Mouse (Mus musculus) G1E (cell line): Measurements from ENCODE around the gene Edaradd. TPM values are rescaled to one million over a fixed set of nuclear protein-coding genes. Genes with fewer than 3 reads are reported as not detected.
A peak's percentile ranks its signal among the peaks of the same experiment; 100 is the strongest.

Experiments
- ATAC-seq: 2 replicates; pipeline ENCODE4 v1.8.0; 2016; ENCODE audit warnings: mild to moderate bottlenecking; ENCODE audit not compliant: insufficient number of reproducible peaks, poor library complexity, low FRiP score, severe bottlenecking; ENCODE audit errors: extremely low read depth
- DNase-seq: peaks from one replicate; pipeline ENCODE4 v3.0.0; 2012; ENCODE audit warnings: low spot score
- H3K27me3 ChIP-seq: 2 replicates; pipeline ENCODE4 v1.6.1; 2012; ENCODE audit warnings: mild to moderate bottlenecking, low read length, inconsistent platforms; ENCODE audit not compliant: insufficient read depth
- H3K36me3 ChIP-seq: replicated peaks from 2 replicates; pipeline ENCODE3; 2012; ENCODE audit warnings: mild to moderate bottlenecking, inconsistent platforms
- H3K4me1 ChIP-seq: 2 replicates; pipeline ENCODE4 v1.6.1; 2012; ENCODE audit warnings: low read depth, low read length, inconsistent platforms, mixed read lengths; ENCODE audit not compliant: insufficient read depth
- H3K4me3 ChIP-seq: 2 replicates; pipeline ENCODE4 v1.5.1; 2012; ENCODE audit warnings: low read depth, mild to moderate bottlenecking, inconsistent platforms, low read length, moderate library complexity, mixed read lengths
- H3K9me3 ChIP-seq: replicated peaks from 2 replicates; pipeline ENCODE4 v1.6.1; 2012; ENCODE audit warnings: inconsistent platforms
- CTCF ChIP-seq: IDR thresholded peaks from 2 replicates; pipeline ENCODE4 v1.5.1; 2012; ENCODE audit warnings: low read depth, low read length, inconsistent platforms, mixed read lengths
- GATA1 ChIP-seq: IDR thresholded peaks from 2 replicates; pipeline ENCODE4 v1.6.1; 2012; ENCODE audit warnings: borderline replicate concordance, low read length, inconsistent platforms, mixed read lengths
- GATA2 ChIP-seq: IDR thresholded peaks from 2 replicates; pipeline ENCODE4 v1.6.1; 2012; ENCODE audit warnings: low read depth, low read length, inconsistent platforms, borderline replicate concordance
- POLR2AphosphoS5 ChIP-seq: IDR thresholded peaks from 2 replicates; pipeline ENCODE4 v1.6.1; 2012; ENCODE audit warnings: low read depth, low read length, inconsistent platforms; ENCODE audit not compliant: insufficient replicate concordance
- TAL1 ChIP-seq: conservative IDR thresholded peaks from 2 replicates; pipeline ENCODE4 v1.6.1; 2012; ENCODE audit warnings: low read depth, low read length, inconsistent platforms, mixed read lengths
- polyA plus RNA-seq: library from polyadenylated mRNA; stranded (reverse); fragments of >175 nt; gene quantifications from 2 replicates; pipeline ENCODE4 v1.2.3, GENCODE M21; 2012
- total RNA-seq, 2 experiments: library from RNA; stranded (forward) in 1 of 2; stranded (reverse) in 1 of 2; fragments of 200-1000 nt in 1 of 2; fragments of >200 nt in 1 of 2; fragmentation: Nextera tagmentation in 1 of 2; gene quantifications; 2 replicates each; pipeline ENCODE4 v1.2.3; 2014 to 2017

Gene Edaradd
- total and polyA plus RNA-seq, 3 experiments, result 0.07 to 2.0 (median 0.66) TPM

- H3K4me1 ChIP-seq, result no peaks in the 10 kb centered on the region
- no peak for ATAC-seq
- no peak overlapping the region for H3K4me3 ChIP-seq
- no peaks in the 10 kb centered on the region for H3K9me3 ChIP-seq
- H3K27me3 ChIP-seq, result peaks cover 29% of the 10 kb centered on the region
- no peak for TF ChIP-seq TAL1
- TF ChIP-seq GATA1, result no peak
- no peak for DNase-seq
- no peaks in the 10 kb centered on the region for H3K36me3 ChIP-seq
These were observed 35.0 kb downstream of the Edaradd start for GRCm38 (mm10) chr13:12485197-12485596.

GRCm38 (mm10) chr13:12479802-12480201 is 40.4 kb downstream of the Edaradd start:
- H3K9me3 ChIP-seq, result no peaks in the 10 kb centered on the region
- peaks cover 11% of the 10 kb centered on the region for H3K4me1 ChIP-seq
- H3K27me3 ChIP-seq, result peaks cover 26% of the 10 kb centered on the region
- no peak for TF ChIP-seq CTCF
- TF ChIP-seq TAL1, result no peak
- no peak for TF ChIP-seq GATA2
- TF ChIP-seq POLR2AphosphoS5, result no peak
- no peak for TF ChIP-seq GATA1
- no peak overlapping the region for H3K4me3 ChIP-seq
- ATAC-seq, result no peak
- DNase-seq, result no peak
- no peaks in the 10 kb centered on the region for H3K36me3 ChIP-seq

- DNase-seq, result no peak
- Histone ChIP-seq H3K27me3 (peaks cover 23% of the 10 kb centered on the region), H3K4me3 (no peak overlapping the region), H3K4me1 (peaks cover 21% of the 10 kb centered on the region), H3K9me3 (no peaks in the 10 kb centered on the region), H3K36me3 (no peaks in the 10 kb centered on the region)
- no peak for TF ChIP-seq TAL1
- no peak for TF ChIP-seq GATA1
- TF ChIP-seq GATA2, result no peak
- no peak for TF ChIP-seq CTCF
- no peak for TF ChIP-seq POLR2AphosphoS5
- no peak for ATAC-seq
These were observed 41.9 kb downstream of the Edaradd start for GRCm38 (mm10) chr13:12478301-12478700.

GRCm38 (mm10) chr13:12476886-12477285 is 43.4 kb downstream of the Edaradd start:
- TF ChIP-seq TAL1 (no peak), GATA1 (no peak), POLR2AphosphoS5 (no peak), GATA2 (no peak), CTCF (no peak)
- H3K4me3 ChIP-seq, result no peak overlapping the region
- ATAC-seq (no peak), DNase-seq (no peak)
- H3K27me3 ChIP-seq, result peaks cover 18% of the 10 kb centered on the region
- H3K9me3 ChIP-seq, result no peaks in the 10 kb centered on the region
- peaks cover 22% of the 10 kb centered on the region for H3K4me1 ChIP-seq
- H3K36me3 ChIP-seq, result peaks cover 11% of the 10 kb centered on the region

GRCm38 (mm10) chr13:12475239-12475638 is 45.0 kb downstream of the Edaradd start:
- peaks cover 16% of the 10 kb centered on the region for H3K36me3 ChIP-seq
- peak; percentile 54 for ATAC-seq
- peaks cover 15% of the 10 kb centered on the region for H3K27me3 ChIP-seq
- peak overlapping the region; percentile 64 for H3K4me3 ChIP-seq
- H3K9me3 ChIP-seq, result no peaks in the 10 kb centered on the region
- TF ChIP-seq TAL1, result no peak
- H3K4me1 ChIP-seq, result peaks cover 28% of the 10 kb centered on the region
- peak; percentile 7 for DNase-seq

- Histone ChIP-seq H3K4me1 (peaks cover 38% of the 10 kb centered on the region), H3K9me3 (no peaks in the 10 kb centered on the region), H3K27me3 (peaks cover 4% of the 10 kb centered on the region; the same call in 1 of the 2 replicates), H3K36me3 (peaks cover 16% of the 10 kb centered on the region), H3K4me3 (no peak overlapping the region)
- DNase-seq, result peak; percentile 13
- TF ChIP-seq TAL1, result no peak
- TF ChIP-seq GATA2, result no peak
- TF ChIP-seq CTCF, result peak; percentile 63
- TF ChIP-seq POLR2AphosphoS5, result no peak
- TF ChIP-seq GATA1, result no peak
- peak; percentile 42; the same call in 1 of the 2 replicates for ATAC-seq
These were observed 46.4 kb downstream of the Edaradd start for GRCm38 (mm10) chr13:12473724-12474378.

GRCm38 (mm10) chr13:12468488-12468887 is 51.8 kb downstream of the Edaradd start:
- peaks cover 32% of the 10 kb centered on the region for H3K4me1 ChIP-seq
- no peaks in the 10 kb centered on the region for H3K9me3 ChIP-seq
- ATAC-seq (peak; percentile 84), DNase-seq (peak; percentile 63)
- peaks cover 16% of the 10 kb centered on the region for H3K36me3 ChIP-seq
- TF ChIP-seq CTCF (no peak), TAL1 (no peak), GATA1 (no peak), POLR2AphosphoS5 (no peak), GATA2 (no peak)
- no peak overlapping the region for H3K4me3 ChIP-seq
- H3K27me3 ChIP-seq, result no peaks in the 10 kb centered on the region
